Mouse (Mus musculus) myocyte (in vitro differentiated cells): ENCODE data around the gene Cfd.

Experiments used
- CEBPB ChIP-seq: IDR thresholded peaks from 2 replicates; pipeline ENCODE4 v1.6.1; 2011; ENCODE audit warnings: mild to moderate bottlenecking, moderate library complexity; ENCODE audit not compliant: poor library complexity, insufficient read depth, severe bottlenecking
- E2F4 ChIP-seq: IDR thresholded peaks from one replicate; pipeline ENCODE4 v1.6.1; 2011; ENCODE audit warnings: mild to moderate bottlenecking, control low read depth, moderate library complexity; ENCODE audit not compliant: insufficient read depth
- MAX ChIP-seq: IDR thresholded peaks from one replicate; pipeline ENCODE4 v1.6.1; 2011; ENCODE audit warnings: low read depth, mild to moderate bottlenecking, control low read depth
- MYOG ChIP-seq, 3 experiments: IDR thresholded peaks; one replicate each; pipeline ENCODE4 v1.6.1; 2011; ENCODE audit warnings: control low read depth in 2 of 3, low read depth in 2 of 3, mild to moderate bottlenecking in 2 of 3; ENCODE audit not compliant: insufficient read length in 2 of 3, control insufficient read depth in 1 of 3, insufficient read depth in 1 of 3
- POLR2A ChIP-seq: IDR thresholded peaks from one replicate; pipeline ENCODE4 v1.6.1; 2011; ENCODE audit warnings: low read depth, mild to moderate bottlenecking, control low read depth, moderate library complexity; ENCODE audit not compliant: insufficient read length
- POLR2AphosphoS2 ChIP-seq: IDR thresholded peaks from one replicate; pipeline ENCODE4 v1.6.1; 2011; ENCODE audit warnings: low read depth, control low read depth; ENCODE audit not compliant: insufficient read length
- REST ChIP-seq: IDR thresholded peaks from one replicate; pipeline ENCODE4 v1.6.1; 2011; ENCODE audit warnings: mild to moderate bottlenecking, control low read depth, moderate library complexity; ENCODE audit not compliant: insufficient read depth, insufficient read length
- TCF12 ChIP-seq: IDR thresholded peaks from one replicate; pipeline ENCODE4 v1.6.1; 2011; ENCODE audit warnings: mild to moderate bottlenecking, control low read depth; ENCODE audit not compliant: poor library complexity, insufficient read depth, severe bottlenecking
- TCF3 ChIP-seq: IDR thresholded peaks from one replicate; pipeline ENCODE4 v1.6.1; 2011; ENCODE audit warnings: low read depth, control low read depth; ENCODE audit not compliant: insufficient read length
- USF1 ChIP-seq: IDR thresholded peaks from one replicate; pipeline ENCODE4 v1.6.1; 2011; ENCODE audit warnings: low read depth, mild to moderate bottlenecking, control low read depth, moderate library complexity

DNA sequence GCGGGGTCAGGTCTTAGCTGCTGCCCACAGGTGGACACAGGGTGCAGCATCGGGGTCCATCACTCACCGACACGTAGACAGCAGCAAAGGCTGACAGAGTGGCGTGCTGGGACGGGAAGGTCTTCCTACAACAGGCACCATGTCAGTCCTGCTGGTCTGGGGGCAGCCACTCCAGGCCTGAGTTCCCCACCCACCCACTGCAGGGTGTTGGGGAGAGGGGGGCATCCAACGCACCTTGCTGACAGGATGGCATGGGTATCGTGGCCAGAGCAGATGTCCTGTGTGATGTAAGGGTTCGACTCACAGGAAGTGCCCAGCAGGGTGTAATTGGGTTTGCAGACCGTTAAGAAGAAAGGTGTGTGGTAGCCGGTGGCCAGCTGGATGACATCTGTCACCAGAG is 24.1 kb upstream of the Cfd start:
- TF ChIP-seq TCF12 (no peak), MAX (no peak), POLR2A (no peak), CEBPB (no peak), MYOG (IDR thresholded peaks at IDR 0.05; ENCODE audit: control insufficient read depth in 1 of 3, insufficient read depth in 1 of 3, insufficient read length in 2 of 3, low read depth in 2 of 3) (no peak), USF1 (no peak), REST (no peak), POLR2AphosphoS2 (peak; percentile 23), E2F4 (no peak), TCF3 (no peak)
